Mouse (Mus musculus) kidney, postnatal 14 days (tissue): ENCODE data around the gene Stat5b.
A peak's percentile ranks its signal among the peaks of the same experiment; 100 is the strongest.

ENCODE experiments used
- DNase-seq: peaks from one replicate; pipeline ENCODE4 v3.0.0; 2022; ENCODE audit warnings: mixed read lengths

The Stat5b gene

DNA sequence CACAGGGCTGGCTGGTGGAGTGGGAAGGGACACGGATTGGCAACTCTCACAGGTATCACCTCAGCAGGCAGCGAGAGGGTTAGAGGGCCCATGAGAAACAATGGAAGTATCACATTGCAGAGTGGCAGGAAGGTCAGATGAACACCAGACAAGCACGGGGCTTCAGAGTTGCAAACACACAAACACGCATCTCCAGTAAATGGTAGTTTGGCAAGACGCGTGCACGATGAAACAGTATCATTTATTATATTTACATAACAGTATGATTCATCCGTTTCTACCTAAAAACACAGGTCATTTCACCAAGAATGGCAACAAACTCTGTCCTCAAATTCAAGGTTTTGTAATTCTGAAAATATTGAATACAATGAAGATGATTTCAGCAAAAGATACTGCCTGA lies 11.0 kb downstream of the Stat5b start:
- DNase-seq, result no peak

DNA sequence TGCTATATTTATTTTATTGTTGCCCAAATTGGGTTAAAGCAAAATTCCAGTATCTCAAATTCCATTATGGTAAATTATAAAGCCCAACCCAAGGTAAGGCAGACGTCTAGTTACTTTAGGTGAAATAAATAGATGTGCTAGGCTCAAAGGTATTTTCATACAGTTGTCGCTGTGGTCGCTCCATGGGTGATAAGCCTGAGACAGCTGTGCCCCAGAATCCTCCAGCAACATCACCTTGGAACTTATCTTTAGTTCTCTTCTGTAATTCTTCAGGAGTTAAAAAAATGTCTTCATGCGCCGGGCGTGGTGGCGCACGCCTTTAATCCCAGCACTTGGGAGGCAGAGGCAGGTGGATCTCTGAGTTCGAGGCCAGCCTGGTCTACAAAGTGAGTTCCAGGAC lies 11.6 kb downstream of the Stat5b start:
- no peak for DNase-seq

DNA sequence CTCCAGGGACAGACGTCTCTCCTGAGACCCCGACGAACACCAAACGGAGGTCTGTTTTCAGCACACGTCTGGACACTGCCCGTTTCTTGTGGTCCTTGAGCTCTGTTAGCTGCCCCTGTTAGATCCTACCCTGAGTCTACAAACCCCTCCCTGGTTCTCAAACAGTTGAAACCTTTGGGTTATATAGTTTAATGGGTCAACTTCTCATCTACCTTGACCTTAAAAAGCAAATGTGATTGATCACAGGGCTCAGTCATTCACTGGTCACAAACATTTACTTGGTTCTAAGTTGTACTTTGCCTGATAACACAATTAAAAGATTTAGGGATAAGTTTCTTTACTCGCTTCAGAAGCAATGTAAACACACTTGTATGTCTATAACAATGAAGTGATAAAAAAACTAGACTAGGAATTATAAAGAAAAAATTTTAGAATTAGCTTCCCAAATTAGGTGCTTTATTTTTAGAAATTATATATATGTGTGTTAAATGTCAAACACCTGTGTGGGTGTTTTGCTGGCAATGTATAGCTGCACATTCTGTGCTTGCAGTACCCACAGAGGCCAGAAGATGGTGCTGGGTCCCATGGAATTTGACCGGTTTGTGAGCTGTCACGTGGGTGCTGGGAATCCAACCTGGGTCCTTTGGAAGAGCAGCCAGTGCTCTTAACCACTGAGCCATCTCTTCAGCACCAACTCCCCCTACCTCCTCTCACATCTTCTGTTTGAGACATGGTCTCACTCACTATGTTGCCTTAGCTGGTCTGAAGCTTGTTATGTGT lies 13.4 kb downstream of the Stat5b start:
- DNase-seq, result no peak

DNA sequence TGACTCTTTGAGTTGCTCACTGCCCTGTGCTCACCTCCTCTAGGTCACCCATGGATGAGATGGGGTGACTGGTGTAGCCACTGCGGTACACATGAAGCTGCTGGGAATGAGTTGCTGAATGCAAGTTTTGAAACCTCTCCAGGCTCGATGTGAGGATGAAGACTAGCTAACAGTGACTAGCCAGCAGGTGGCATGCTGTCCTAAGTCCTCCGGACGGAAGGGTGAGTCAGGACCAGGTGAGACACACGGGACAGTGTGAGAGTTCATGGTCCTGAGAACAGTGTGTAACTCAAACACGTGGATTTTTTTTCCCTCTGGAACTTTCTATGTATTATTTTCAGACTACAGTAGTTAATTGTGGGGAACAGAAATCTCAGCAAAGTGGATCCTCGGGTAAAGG lies 17.1 kb downstream of the Stat5b start:
- DNase-seq, result peak; percentile 42

DNA sequence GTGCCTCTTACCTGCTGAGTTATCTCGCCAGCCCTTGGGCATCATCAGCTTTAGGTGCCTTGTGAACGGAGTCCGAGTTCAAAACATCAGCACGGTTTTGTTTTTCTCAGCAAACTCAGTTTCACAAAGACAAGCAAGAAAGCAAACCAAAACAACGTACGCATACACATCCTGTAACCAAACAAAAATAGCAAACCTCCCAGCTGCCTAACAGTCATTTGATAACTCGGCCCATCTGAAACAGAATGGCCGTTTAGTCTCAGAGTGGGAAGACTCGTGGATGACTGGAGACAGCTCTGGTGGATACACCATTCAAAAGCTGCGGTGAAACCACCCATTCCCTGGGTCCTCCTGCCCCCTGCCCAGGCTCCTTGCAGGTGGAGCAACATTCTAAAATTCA lies 19.1 kb downstream of the Stat5b start:
- no peak for DNase-seq

DNA sequence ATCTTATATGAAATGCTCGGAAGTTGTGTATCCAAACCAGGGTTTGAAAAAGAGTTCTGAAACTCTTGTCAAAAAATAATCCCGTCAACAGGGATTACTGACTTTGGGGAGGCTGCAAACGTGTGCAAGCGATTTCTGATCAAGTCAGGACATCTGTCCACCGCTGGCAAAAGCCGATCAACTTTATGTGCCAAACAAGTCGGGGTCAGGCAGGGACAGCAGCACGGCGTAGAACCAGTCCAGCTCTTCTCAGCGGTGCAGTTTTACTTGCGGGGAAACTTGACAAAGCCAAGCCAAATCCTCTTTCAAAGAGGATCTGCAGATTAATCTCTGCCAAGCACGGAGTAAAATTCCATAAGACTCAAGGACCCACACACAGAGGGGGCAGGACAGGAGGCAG lies 20.8 kb downstream of the Stat5b start:
- no peak for DNase-seq

DNA sequence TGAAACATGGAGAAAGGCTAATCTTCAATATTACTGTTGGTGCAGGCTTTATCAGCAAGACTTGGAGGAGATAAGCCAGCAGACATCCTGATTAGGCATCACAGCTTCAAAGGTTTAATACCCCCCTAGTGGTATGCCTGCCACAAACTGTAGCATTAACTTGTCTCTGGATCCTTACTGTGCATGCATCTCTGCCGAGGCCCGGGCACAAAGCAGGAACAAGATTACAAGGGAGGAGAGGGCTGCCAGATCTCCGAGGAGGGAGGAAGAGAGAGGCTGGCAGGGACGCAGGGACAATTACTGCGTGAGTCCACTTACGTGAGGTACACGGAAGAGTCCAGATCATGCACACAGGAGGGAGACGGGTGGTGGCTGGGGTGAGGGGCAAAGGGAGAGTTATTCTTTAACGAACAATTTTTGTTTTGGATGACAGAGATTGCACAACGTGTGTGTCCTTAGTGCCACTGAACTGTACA lies 21.8 kb downstream of the Stat5b start:
- DNase-seq, result no peak

DNA sequence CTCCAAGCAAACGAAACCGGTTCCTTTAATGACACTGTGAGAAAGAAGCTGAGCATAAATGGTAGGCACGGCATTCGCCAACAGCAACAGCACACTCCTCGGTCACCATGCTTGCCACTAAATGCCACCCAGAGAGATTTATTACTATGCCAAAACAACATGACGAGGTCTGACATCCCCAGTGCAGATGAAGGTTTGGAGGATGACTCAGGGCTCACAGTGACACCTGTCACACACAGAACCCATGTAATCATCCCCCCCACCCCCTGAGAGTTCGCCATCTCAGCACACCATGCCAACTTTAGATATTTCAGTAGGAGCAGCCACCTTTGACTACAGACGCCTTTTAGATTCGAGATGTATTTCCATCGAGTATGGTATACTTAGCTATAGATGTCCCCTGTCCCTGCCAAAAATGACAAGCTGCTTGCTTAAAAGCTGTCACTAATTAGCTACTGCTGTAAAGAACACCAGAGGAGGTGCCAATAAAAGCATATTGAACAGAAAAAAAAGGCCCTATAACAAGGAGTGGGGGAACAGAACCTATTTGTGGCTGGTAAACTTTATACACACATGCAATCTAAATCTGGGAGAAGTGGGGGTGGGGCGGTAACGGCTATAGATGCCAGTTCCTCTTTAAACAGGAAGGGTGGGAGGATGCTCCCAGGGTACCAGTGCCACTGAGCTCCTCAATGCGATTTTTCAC lies 24.2 kb downstream of the Stat5b start:
- no peak for DNase-seq

DNA sequence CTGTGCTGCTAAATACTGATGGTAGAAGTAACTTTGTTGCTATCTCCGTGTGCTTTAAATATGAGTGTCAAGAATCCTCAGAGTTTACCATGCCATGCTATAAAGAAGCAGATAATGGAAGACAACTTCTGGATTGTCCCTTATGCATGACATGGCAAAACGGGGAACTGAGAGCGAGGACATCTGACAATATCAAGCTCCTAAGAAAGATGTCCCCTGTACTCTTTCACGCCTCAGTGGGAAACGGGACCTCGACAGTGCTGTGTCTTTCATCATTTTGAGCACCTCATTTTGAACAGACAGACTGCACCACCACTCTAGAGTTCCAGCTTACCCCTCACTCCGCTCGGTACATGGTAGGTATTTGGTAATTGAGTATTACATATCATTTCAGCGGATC lies 25.1 kb downstream of the Stat5b start:
- DNase-seq, result no peak

DNA sequence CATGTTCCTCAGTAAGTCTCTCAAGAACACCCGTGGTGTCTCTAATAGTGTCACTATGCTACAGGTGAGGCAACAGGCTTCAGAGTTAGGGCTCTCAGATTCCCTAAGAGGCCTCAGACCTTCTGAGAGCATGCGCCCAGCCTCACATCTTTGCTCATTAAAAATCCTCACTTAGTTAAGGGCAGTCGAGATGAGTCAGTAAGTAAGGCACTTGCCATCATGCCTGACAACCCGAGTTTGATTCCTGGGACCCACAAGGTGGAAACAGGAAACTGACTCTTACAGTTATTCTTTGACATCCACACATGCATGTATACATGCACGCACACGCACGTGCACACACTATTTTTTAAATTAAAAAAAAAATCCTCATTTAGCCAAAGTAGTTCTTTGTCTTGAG lies 26.0 kb downstream of the Stat5b start:
- DNase-seq, result no peak

DNA sequence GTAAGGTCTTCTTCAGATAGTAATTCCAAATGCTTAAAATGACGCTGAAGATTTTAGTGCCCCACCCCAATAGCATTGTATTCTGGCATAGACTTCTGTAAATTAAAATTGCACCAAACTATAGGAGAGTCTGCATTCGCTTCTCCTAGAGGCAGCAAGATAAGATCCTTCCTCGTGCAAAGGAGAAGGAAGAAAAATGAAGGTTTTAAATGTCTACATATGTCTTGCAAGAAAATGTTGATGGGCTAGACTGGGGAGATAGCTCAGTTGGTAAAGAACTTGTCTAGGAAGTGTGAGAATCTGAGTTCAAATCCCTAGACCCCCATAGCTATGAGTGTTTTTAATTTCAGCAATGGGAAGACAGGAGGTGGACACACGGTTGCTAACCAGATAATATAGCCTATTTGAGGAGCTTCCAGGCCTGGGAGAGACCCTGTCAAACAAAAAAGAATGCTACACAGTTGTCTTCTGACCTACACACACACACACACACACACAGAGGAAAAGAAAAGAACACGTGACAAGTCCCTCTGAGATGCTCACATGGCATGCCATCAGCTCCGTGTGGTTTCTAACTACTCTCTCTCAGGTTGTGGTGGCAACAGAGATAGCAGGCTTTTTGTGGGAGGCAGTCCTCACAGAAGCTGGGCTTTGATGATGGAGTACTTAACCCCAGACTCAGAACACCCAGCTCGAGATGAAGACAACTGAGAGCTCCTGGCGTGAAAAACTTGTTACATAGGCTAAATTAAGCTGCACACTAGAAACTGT lies 26.8 kb downstream of the Stat5b start:
- DNase-seq, result no peak

DNA sequence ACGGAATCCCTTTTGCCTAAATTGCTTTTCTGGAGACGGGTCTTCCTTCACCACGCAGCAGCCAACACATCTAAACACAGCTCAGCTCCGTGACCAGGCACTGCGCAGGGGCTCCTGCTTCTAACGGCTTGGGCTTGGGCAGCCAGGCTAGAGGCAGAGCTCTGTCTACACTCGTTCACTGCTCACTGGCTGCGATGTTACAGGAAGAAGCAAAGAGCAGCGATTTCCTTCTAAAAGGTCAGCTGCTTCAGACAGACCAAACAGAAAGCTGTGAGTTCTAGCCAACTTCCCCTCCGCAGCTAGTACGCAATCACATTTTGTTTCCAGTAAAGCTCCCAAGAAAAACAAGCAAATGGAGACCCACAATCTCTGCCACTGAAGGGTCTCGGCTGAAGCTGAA lies 28.2 kb downstream of the Stat5b start:
- DNase-seq, result peak; percentile 67

DNA sequence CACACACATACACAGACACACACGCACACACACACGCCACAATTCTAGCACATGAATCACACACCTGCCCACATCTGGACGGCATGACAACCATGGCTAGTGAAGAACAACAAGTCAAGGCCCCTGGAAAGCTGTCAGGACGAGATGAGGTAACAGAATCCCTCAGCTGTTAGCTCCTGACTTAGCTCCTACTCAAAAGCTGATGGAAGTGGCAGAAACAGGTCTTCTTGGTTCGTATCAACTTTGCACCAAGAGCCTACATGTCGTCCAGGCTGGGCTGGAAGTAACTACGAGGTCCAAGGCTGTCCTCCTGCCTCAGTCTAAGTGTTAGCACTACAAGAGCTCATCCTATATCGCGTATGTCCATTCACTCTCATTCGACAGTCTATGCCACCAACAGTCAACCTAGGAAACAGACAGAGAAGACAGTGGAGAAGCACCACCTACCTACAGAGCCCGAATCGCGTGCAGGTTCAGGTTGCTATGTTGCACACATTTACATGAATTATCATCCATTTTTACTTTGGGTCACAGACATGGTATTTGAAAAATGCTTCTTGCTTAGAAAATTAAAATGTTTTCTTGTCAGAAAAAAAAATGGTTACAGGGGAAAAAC lies 28.8 kb downstream of the Stat5b start:
- no peak for DNase-seq

DNA sequence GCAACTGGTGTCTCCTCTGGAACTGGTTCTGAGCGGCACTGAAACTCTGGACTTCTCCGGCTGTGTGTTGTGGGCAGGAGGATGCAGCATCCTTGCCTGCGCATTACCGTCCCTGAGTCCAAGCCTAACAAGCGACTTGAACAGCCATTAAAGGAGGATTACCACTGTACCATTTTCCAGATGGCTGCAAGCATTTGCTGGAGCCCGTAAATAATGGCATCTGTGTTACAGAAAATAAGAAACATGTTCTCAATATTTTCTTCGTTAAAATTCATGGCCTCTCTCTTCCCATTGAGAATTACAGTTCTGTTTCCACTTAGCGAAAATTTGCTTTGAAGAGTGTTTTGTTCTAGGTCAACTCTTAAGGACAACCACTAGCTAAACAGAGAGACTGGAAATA lies 30.5 kb downstream of the Stat5b start:
- no peak for DNase-seq

DNA sequence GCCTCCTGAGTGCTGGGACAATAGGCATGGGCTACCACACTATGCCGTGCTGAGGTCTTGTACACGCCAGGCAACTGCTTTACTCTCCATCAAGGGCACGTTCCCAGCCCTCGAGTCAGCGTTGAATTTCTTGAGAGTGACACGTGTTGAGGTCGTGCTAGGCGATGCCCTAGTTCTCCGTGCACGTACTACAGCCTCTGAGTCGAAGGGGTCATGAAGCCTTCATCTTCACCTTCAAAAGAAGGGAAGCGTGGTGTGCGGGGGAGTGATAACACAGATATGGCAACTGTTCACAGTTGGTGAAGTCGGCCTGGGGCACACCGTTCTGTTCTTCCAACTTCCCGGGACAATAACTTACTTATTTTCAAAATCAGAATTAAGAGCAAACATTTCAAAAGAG lies 30.9 kb downstream of the Stat5b start:
- DNase-seq, result no peak

DNA sequence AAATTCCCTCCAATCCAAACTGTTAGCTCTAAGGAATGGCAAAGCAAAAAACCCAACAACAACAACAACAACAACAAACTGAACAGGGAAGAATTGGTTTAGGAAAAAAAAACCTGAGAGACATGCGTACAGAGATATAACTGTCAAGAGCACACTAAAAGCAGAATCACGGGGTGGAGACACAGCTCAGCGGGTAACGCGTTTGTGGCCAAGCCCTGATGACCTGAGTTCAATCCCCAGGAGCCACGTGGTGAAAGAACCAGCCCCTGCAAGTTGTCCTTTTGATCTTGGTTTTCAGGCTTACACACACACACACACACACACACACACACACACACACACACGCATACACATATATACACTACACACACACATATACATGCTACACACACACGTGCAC lies 31.5 kb downstream of the Stat5b start:
- no peak for DNase-seq

DNA sequence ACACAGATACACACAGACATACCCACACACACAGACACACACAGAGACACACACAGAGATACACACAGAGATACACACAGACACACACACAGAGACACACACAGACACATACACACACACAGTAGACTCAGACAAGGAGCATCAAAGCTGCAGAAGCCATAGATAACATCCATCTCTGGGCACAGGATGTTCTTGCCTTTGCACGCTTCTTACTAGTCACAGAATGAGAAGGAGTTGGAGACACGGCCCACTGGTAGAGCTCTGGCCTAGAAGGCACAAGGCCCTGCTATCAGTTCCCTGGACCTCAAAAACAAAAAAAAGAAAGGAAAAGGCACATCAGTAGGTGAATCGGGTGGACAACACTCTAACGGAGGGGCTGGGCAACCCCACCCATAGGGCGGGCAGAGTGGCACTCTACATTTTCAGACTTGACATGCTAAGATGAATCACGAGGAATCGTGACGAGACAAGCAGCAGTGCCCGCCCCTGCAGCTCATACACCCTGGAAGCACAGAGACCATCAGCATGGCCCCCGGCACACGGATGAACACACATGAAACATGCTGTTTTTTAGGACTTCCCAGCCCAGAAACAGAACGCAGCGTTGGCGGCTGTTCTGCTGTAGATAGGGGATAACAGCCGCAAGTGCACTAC lies 32.0 kb downstream of the Stat5b start:
- no peak for DNase-seq

DNA sequence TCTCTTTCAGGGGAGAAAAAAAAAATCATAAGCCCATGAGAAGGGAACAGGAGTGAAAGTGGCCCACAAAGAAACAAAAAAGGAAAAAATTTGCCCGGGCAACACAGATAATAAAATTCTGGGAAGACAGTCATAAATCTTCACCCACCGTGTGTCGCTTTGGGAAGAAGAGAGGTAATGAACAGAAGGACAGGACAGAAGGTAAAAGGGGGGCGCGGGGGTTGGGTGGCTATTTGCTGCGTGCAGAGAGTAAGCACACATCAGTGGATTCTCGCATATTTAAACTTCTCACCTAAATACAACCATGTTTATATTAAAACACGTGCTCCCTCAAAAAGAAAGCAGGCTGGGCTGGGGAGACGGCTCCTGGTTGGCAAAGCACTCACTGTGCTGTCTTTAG lies 33.2 kb downstream of the Stat5b start:
- no peak for DNase-seq

DNA sequence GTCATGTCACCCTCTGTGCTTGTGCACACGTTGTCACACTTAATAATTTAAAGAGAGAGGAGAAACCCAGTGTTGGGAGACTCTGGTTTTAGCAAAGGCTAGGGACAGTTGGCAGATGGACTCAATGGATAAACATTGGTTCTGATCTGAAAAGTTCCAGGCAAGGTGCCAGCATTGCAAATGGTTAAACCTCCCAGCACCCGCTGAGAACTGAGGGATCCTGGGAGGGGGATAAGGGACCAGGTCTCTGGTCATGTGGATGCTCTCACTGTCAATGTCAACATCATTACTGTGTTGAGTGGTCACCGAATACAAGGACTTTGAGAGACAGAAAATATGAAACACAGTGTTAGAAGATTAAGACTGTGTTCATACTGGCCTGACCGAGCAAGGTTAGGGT lies 33.7 kb downstream of the Stat5b start:
- DNase-seq, result peak; percentile 38

DNA sequence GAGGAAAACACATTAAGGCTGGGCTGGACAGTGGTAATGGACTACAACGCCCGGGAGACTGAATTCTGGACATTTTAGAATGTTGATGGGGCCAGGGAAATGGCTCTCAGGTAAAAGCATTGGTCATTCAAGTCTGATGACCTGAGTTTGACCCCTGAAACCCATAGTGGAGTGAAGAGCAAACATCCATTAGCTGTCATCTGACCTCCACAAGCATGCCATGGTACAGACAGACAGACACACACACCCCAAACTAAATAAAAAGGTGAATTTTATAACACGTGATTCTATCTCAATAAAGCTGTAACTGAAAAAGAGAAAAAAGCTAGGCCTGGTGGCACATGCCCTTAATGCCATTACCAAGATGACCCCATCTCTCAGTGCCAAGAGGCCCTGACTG lies 34.2 kb downstream of the Stat5b start:
- DNase-seq, result no peak

DNA sequence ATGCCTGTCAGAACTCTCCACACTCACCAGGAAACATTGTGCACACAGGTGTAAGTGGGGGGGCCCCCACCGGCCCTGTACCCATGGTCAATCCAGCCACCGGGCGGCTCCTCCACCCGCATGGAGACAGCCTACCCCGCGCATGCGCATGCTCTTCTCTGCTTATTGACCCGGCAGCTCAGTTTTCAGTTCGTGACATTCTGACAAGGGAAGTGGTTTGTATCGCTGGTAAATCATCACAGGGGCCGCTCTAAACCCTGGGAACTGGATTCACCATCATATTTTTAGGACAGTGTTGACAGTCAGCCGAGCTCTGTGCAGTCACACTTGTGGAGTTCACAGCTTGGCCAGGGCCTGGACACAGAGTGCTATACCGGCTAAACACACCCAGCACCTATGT lies 36.0 kb downstream of the Stat5b start:
- peak; percentile 86 for DNase-seq

DNA sequence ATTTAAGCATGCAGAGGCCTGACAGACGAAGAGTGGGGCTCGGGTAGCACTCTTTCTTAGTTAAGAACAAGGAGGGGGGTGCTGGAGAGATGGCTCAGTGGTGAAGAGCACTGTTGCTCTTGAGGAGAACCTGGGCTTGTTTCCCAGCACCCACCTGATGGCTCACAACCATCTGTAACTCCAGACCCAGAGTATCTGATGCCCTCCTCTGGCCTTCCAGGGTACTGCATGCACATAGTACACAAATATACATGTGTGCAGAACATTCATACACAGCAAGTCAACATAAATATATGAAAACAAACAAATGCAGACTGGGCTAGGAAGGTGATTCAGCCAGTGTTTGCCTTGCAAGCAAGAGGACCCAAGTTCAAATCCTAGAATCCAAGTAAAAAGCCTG lies 39.4 kb downstream of the Stat5b start:
- DNase-seq, result no peak

DNA sequence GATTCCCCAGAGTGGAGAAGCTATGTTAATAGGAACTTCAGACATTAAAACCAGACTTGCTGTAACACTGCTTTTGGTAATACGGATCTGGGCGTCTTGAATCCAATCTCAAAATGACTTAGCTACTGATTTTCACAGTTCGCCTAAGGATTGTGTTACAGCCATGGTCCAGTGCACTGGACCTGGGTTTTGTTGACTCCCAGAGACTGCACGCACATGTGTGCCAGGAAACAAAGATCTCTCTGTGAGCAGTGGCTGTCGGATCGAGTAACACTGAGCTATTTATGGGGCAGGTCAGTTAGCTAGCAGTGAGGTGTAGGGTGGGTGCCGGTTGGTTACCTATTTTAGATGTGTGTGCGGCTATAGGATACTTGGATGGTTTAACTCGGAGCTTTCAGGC lies 40.0 kb downstream of the Stat5b start:
- DNase-seq, result peak; percentile 59
